Mouse (Mus musculus): Measurements from ENCODE around the gene Sorbs1. TPM values are rescaled to one million over a fixed set of nuclear protein-coding genes. Genes with fewer than 3 reads are reported as not detected.

The Sorbs1 gene
- polyA plus RNA-seq, 1 experiment from 2014 or later = 45.0 TPM

GRCm38 (mm10) chr19:40510387-40511099, 3.0 kb downstream of the Sorbs1 start:
- 72% methylated on average over 13 of the region's 13 CpGs for WGBS
- H3K4me2 ChIP-seq = peak overlapping the region; percentile 1; the same call in 1 of the 2 replicates
- no peak overlapping the region for H3K4me3 ChIP-seq (ENCODE audit: low read depth, low read length)
- DNase-seq (ENCODE audit: low spot score) (no peak), ATAC-seq (replicated peaks; ENCODE audit: low FRiP score) (no peak)
- no peaks in the 10 kb centered on the region for H3K9me3 ChIP-seq (ENCODE audit: control insufficient read depth, low read length)
- H3K4me1 ChIP-seq (replicated peaks; ENCODE audit: control insufficient read depth, insufficient read depth, low read length) = peaks cover 29% of the 10 kb centered on the region
- H3K36me3 ChIP-seq (ENCODE audit: control insufficient read depth, insufficient read depth, low read length) = no peaks in the 10 kb centered on the region
- H3K9ac ChIP-seq (ENCODE audit: low read depth, low read length) = no peak overlapping the region
- no peaks in the 10 kb centered on the region for H3K27me3 ChIP-seq (replicated peaks; ENCODE audit: control insufficient read depth, insufficient read depth, low read length)
- no peak overlapping the region for H3K27ac ChIP-seq (ENCODE audit: low read depth, low read length)

DNA sequence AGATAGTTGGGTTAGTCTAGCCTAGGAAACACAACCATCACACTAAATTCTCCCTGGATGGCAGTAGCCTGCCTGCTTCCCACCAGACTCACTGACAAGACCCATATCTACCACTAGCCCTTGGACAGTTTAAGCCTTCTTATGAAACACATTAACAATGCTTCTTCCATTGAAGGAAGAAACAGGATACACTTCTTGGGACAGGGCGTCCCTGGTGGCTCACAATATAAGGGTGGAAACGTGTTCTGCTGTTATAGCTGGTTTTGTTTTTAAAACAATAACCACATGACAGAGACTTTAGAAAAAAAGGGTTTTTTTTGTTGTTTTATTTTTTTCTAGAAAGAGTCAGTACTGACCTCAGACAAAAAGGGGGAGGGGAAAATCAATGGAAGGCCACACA, 4.3 kb downstream of the Sorbs1 start:
- H3K4me3 ChIP-seq (ENCODE audit: low read depth, low read length) = no peak overlapping the region
- H3K27ac ChIP-seq (ENCODE audit: low read depth, low read length) = no peak overlapping the region
- H3K9me3 ChIP-seq (ENCODE audit: control insufficient read depth, low read length) = no peaks in the 10 kb centered on the region
- no peaks in the 10 kb centered on the region for H3K36me3 ChIP-seq (ENCODE audit: control insufficient read depth, insufficient read depth, low read length)
- H3K4me2 ChIP-seq = no peak overlapping the region
- peaks cover 29% of the 10 kb centered on the region for H3K4me1 ChIP-seq (replicated peaks; ENCODE audit: control insufficient read depth, insufficient read depth, low read length)
- DNase-seq (ENCODE audit: low spot score) (no peak), ATAC-seq (replicated peaks; ENCODE audit: low FRiP score) (no peak)
- H3K9ac ChIP-seq (ENCODE audit: low read depth, low read length) = no peak overlapping the region
- WGBS = 85% methylated on average over 2 of the region's 2 CpGs
- H3K27me3 ChIP-seq (replicated peaks; ENCODE audit: control insufficient read depth, insufficient read depth, low read length) = no peaks in the 10 kb centered on the region

DNA sequence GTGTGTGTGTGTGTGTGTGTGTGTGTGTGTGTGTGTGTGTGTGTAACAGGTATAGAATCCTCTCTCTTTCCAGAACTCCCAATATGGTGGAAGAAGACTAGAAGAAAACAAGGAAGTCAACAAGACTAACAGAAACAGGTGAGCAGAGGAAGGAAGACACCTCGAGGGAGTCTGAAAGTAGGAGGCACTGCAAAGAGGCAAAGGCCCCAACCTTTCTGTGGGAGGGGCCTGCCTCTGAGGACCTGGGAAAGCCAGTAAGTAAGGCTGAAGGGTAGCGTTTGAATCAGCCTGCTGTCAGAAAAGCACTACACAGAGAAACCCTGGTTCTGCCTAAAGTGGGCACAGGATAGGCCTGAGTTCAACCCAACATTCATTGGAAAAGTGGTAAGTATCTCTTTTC, 4.7 kb downstream of the Sorbs1 start:
- DNase-seq (ENCODE audit: low spot score) = no peak
- Histone ChIP-seq H3K4me2 (no peak overlapping the region), H3K9me3 (ENCODE audit: control insufficient read depth, low read length) (no peaks in the 10 kb centered on the region), H3K27ac (ENCODE audit: low read depth, low read length) (no peak overlapping the region), H3K36me3 (ENCODE audit: control insufficient read depth, insufficient read depth, low read length) (no peaks in the 10 kb centered on the region), H3K9ac (ENCODE audit: low read depth, low read length) (no peak overlapping the region), H3K4me1 (replicated peaks; ENCODE audit: control insufficient read depth, insufficient read depth, low read length) (peaks cover 29% of the 10 kb centered on the region), H3K4me3 (ENCODE audit: low read depth, low read length) (no peak overlapping the region), H3K27me3 (replicated peaks; ENCODE audit: control insufficient read depth, insufficient read depth, low read length) (no peaks in the 10 kb centered on the region)
- 48% methylated on average over 2 of the region's 2 CpGs for WGBS
- ATAC-seq (replicated peaks; ENCODE audit: low FRiP score) = no peak

GRCm38 (mm10) chr19:40506965-40507364, 6.6 kb downstream of the Sorbs1 start:
- H3K4me1 ChIP-seq (replicated peaks; ENCODE audit: control insufficient read depth, insufficient read depth, low read length) = peaks cover 25% of the 10 kb centered on the region

DNA sequence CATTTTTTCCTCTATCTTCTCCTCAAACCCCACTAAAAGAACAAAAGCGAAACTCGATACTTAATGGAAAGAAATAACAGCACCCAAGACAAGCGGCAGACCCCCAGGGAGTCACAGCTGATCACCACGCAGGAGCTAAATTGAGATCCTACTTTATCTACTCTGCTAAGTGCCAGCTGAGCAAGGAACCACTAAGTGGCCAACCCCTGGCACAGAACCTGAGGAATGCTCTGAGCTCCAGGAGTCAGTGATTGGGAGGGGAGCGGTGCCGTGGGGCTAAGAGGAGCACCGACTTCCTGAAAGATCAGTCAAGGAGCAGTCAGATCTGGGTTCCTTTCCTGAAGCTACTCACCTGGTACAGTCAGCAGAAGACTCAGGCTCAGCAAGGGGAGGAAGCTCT, 9.2 kb downstream of the Sorbs1 start:
- Histone ChIP-seq H3K36me3 (ENCODE audit: control insufficient read depth, insufficient read depth, low read length) (peaks cover 3% of the 10 kb centered on the region; the same call in 1 of the 2 replicates), H3K27me3 (replicated peaks; ENCODE audit: control insufficient read depth, insufficient read depth, low read length) (no peaks in the 10 kb centered on the region), H3K27ac (ENCODE audit: low read depth, low read length) (no peak overlapping the region), H3K4me3 (ENCODE audit: low read depth, low read length) (no peak overlapping the region), H3K9ac (ENCODE audit: low read depth, low read length) (no peak overlapping the region), H3K4me2 (no peak overlapping the region), H3K4me1 (replicated peaks; ENCODE audit: control insufficient read depth, insufficient read depth, low read length) (peaks cover 3% of the 10 kb centered on the region), H3K9me3 (ENCODE audit: control insufficient read depth, low read length) (no peaks in the 10 kb centered on the region)
- DNase-seq (ENCODE audit: low spot score) (no peak), ATAC-seq (replicated peaks; ENCODE audit: low FRiP score) (no peak)
- WGBS = 86% methylated on average over 7 of the region's 7 CpGs

More at GRCm38 (mm10) chr19:40506965-40507364, 6.6 kb downstream of the Sorbs1 start:
- no peaks in the 10 kb centered on the region for H3K27me3 ChIP-seq (replicated peaks; ENCODE audit: control insufficient read depth, insufficient read depth, low read length)
- H3K4me3 ChIP-seq (ENCODE audit: low read depth, low read length) = no peak overlapping the region
- ATAC-seq (replicated peaks; ENCODE audit: low FRiP score) = no peak
- no peak overlapping the region for H3K4me2 ChIP-seq
- no peaks in the 10 kb centered on the region for H3K9me3 ChIP-seq (ENCODE audit: control insufficient read depth, low read length)
- WGBS = 88% methylated on average over 3 of the region's 3 CpGs
- DNase-seq (ENCODE audit: low spot score) = no peak
- H3K27ac ChIP-seq (ENCODE audit: low read depth, low read length) = no peak overlapping the region
- no peak overlapping the region for H3K9ac ChIP-seq (ENCODE audit: low read depth, low read length)
- H3K36me3 ChIP-seq (ENCODE audit: control insufficient read depth, insufficient read depth, low read length) = no peaks in the 10 kb centered on the region

DNA sequence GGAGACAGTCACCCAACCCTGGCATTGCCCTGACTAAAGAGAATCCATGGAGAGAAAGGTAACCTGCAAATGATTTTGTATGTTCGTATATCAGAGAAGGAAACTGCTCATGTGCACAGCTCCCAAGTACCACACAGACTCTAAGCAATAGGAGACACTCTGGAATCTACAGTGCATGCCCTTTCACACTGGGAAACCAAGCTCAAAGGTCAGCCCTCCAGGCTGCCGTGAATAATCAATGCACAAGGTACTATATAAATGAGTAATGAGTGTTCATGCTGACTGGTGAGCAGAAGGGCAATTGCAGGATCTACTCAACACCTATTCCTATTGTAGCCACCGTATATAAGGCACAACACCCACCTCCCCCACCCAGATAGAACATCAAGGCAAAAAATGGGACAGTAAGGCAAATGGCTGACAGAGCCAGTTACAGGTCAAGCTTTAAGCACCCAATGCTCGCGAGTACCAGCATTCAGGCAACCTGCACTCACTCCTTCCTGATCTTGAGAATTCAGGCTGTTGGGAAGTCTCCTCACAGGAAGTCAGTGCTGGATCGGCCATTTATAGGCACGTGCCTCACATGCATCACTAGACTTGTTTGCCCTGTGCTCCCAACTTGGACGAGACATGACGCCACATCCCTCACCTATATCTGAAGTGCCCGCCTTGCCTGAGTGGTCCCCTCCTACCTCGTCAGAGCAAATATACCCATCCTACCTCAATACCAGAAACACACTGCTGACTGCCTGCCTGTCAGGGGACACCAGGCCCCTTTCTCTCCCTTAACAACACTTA, 13.4 kb downstream of the Sorbs1 start:
- DNase-seq (ENCODE audit: low spot score) (no peak), ATAC-seq (replicated peaks; ENCODE audit: low FRiP score) (no peak)
- H3K27me3 ChIP-seq (replicated peaks; ENCODE audit: control insufficient read depth, insufficient read depth, low read length) = no peaks in the 10 kb centered on the region
- H3K27ac ChIP-seq (ENCODE audit: low read depth, low read length) = no peak overlapping the region
- H3K36me3 ChIP-seq (ENCODE audit: control insufficient read depth, insufficient read depth, low read length) = peaks cover 3% of the 10 kb centered on the region; the same call in 1 of the 2 replicates
- H3K4me3 ChIP-seq (ENCODE audit: low read depth, low read length) = no peak overlapping the region
- no peak overlapping the region for H3K9ac ChIP-seq (ENCODE audit: low read depth, low read length)
- peaks cover 3% of the 10 kb centered on the region for H3K4me1 ChIP-seq (replicated peaks; ENCODE audit: control insufficient read depth, insufficient read depth, low read length)
- no peak overlapping the region for H3K4me2 ChIP-seq
- H3K9me3 ChIP-seq (ENCODE audit: control insufficient read depth, low read length) = no peaks in the 10 kb centered on the region
- 73% methylated on average over 11 of the region's 11 CpGs for WGBS

DNA sequence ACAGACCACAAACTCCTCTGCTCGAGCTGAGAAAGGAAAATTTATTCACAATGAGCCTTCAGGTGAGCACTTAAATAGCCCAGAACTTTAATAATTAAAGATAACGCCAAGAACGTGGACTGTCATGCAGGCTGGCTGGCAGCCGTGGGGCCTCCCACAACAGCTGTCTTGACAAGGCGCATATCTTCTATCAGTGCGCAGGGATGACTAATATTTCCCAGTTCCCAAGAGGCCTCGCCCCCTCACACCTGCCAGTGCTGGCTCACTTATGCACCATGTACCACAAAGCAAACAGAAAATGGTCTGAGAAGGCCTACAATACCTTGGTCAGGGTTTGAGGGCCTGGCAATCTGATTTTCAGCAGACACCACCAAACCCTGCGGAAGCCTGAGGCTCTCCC, 14.4 kb downstream of the Sorbs1 start:
- 61% methylated on average over 8 of the region's 8 CpGs for WGBS

GRCm38 (mm10) chr19:40498162-40498725, 15.3 kb downstream of the Sorbs1 start:
- no peak for ATAC-seq (replicated peaks; ENCODE audit: low FRiP score)
- H3K4me1 ChIP-seq (replicated peaks; ENCODE audit: control insufficient read depth, insufficient read depth, low read length) = peaks cover 8% of the 10 kb centered on the region
- H3K4me2 ChIP-seq = no peak overlapping the region
- H3K4me3 ChIP-seq (ENCODE audit: low read depth, low read length) = no peak overlapping the region
- peaks cover 3% of the 10 kb centered on the region; the same call in 1 of the 2 replicates for H3K36me3 ChIP-seq (ENCODE audit: control insufficient read depth, insufficient read depth, low read length)
- no peaks in the 10 kb centered on the region for H3K27me3 ChIP-seq (replicated peaks; ENCODE audit: control insufficient read depth, insufficient read depth, low read length)
- no peak overlapping the region for H3K27ac ChIP-seq (ENCODE audit: low read depth, low read length)
- 82% methylated on average over 6 of the region's 6 CpGs for WGBS
- H3K9me3 ChIP-seq (ENCODE audit: control insufficient read depth, low read length) = no peaks in the 10 kb centered on the region
- no peak overlapping the region for H3K9ac ChIP-seq (ENCODE audit: low read depth, low read length)
- no peak for DNase-seq (ENCODE audit: low spot score)

More for the DNA sequence above, 14.4 kb downstream of the Sorbs1 start:
- H3K9ac ChIP-seq (ENCODE audit: low read depth, low read length) = no peak overlapping the region
- H3K4me1 ChIP-seq (replicated peaks; ENCODE audit: control insufficient read depth, insufficient read depth, low read length) = peaks cover 8% of the 10 kb centered on the region
- H3K4me2 ChIP-seq = no peak overlapping the region
- no peak overlapping the region for H3K4me3 ChIP-seq (ENCODE audit: low read depth, low read length)
- DNase-seq (ENCODE audit: low spot score) = no peak
- ATAC-seq (replicated peaks; ENCODE audit: low FRiP score) = no peak
- no peaks in the 10 kb centered on the region for H3K27me3 ChIP-seq (replicated peaks; ENCODE audit: control insufficient read depth, insufficient read depth, low read length)
- no peak overlapping the region for H3K27ac ChIP-seq (ENCODE audit: low read depth, low read length)
- H3K9me3 ChIP-seq (ENCODE audit: control insufficient read depth, low read length) = no peaks in the 10 kb centered on the region
- peaks cover 3% of the 10 kb centered on the region; the same call in 1 of the 2 replicates for H3K36me3 ChIP-seq (ENCODE audit: control insufficient read depth, insufficient read depth, low read length)
